Mouse (Mus musculus): ENCODE data around the gene Tmem54.

- TF ChIP-seq FLI1 (IDR thresholded peaks at IDR 0.05; ENCODE audit: low read length) (no peak), GATA1 (IDR thresholded peaks at IDR 0.05; ENCODE audit: borderline replicate concordance, low read length) (no peak)
Observed at GRCm38 (mm10) chr4:129139642-129140041, 34.3 kb downstream of the Tmem54 start.

All from megakaryocyte, embryonic 14.5 days (primary cell).